Mouse (Mus musculus) MEL (cell line): ENCODE measurements around the gene Nepro.

Experiments
- CTCF ChIP-seq, 3 experiments: IDR thresholded peaks in 2 of 3; conservative IDR thresholded peaks in 1 of 3; 2 replicates each; pipeline ENCODE4 v1.5.1; 2011 to 2012; ENCODE audit warnings: low read length in 3 of 3, low read depth in 2 of 3, mild to moderate bottlenecking in 2 of 3, improper control_type of control experiment in 1 of 3, inconsistent platforms in 1 of 3, mixed read lengths in 1 of 3, moderate library complexity in 1 of 3; ENCODE audit not compliant: control insufficient read depth in 1 of 3, insufficient read depth in 1 of 3, poor library complexity in 1 of 3, severe bottlenecking in 1 of 3
- GATA1 ChIP-seq: IDR thresholded peaks from 2 replicates; pipeline ENCODE4 v1.6.1; 2011; ENCODE audit warnings: low read depth, low read length, improper control_type of control experiment
- HCFC1 ChIP-seq: IDR thresholded peaks from 2 replicates; pipeline ENCODE4 v1.6.1; 2012; ENCODE audit warnings: low read depth, mild to moderate bottlenecking, inconsistent platforms, low read length, improper control_type of control experiment, moderate library complexity
- KAT2A ChIP-seq: conservative IDR thresholded peaks from 2 replicates; pipeline ENCODE4 v1.6.1; 2012; ENCODE audit warnings: low read depth, low read length, improper control_type of control experiment, inconsistent platforms
- MAFK ChIP-seq: IDR thresholded peaks from 2 replicates; pipeline ENCODE4 v1.6.1; 2011; ENCODE audit warnings: low read depth, mild to moderate bottlenecking, low read length, improper control_type of control experiment, borderline replicate concordance
- MAX ChIP-seq: IDR thresholded peaks from 2 replicates; pipeline ENCODE4 v1.6.1; 2011; ENCODE audit warnings: low read length, improper control_type of control experiment
- MXI1 ChIP-seq: IDR thresholded peaks from 2 replicates; pipeline ENCODE4 v1.6.1; 2011; ENCODE audit warnings: mild to moderate bottlenecking, low read depth, low read length, improper control_type of control experiment
- MYB ChIP-seq: IDR thresholded peaks from 2 replicates; pipeline ENCODE4 v1.6.1; 2011; ENCODE audit warnings: mild to moderate bottlenecking, low read depth, low read length, improper control_type of control experiment
- NELFE ChIP-seq: IDR thresholded peaks from 2 replicates; pipeline ENCODE4 v1.6.1; 2011; ENCODE audit warnings: low read depth, low read length, improper control_type of control experiment
- NRF1 ChIP-seq: IDR thresholded peaks from 2 replicates; pipeline ENCODE4 v1.6.1; 2014; ENCODE audit warnings: low read depth, mild to moderate bottlenecking, inconsistent platforms, low read length, improper control_type of control experiment, moderate library complexity; ENCODE audit not compliant: poor library complexity, insufficient read depth, severe bottlenecking
- POLR2A ChIP-seq, 2 experiments: IDR thresholded peaks; 2 replicates each; pipeline ENCODE4 v1.6.1; 2011 to 2012; ENCODE audit warnings: low read length in 2 of 2, mild to moderate bottlenecking in 2 of 2, control low read depth in 1 of 2, improper control_type of control experiment in 1 of 2, low read depth in 1 of 2, moderate library complexity in 1 of 2; ENCODE audit not compliant: control insufficient read depth in 1 of 2, insufficient read depth in 1 of 2, poor library complexity in 1 of 2
- SIN3A ChIP-seq: IDR thresholded peaks from 2 replicates; pipeline ENCODE4 v1.6.1; 2012; ENCODE audit warnings: low read length, improper control_type of control experiment, inconsistent platforms
- TCF12 ChIP-seq: IDR thresholded peaks from 2 replicates; pipeline ENCODE4 v1.6.1; 2014; ENCODE audit warnings: low read depth, mild to moderate bottlenecking, inconsistent platforms, low read length, improper control_type of control experiment, moderate library complexity
- USF1 ChIP-seq: IDR thresholded peaks from 2 replicates; pipeline ENCODE4 v1.6.1; 2014; ENCODE audit warnings: low read depth, mild to moderate bottlenecking, inconsistent platforms, low read length, improper control_type of control experiment, moderate library complexity

DNA sequence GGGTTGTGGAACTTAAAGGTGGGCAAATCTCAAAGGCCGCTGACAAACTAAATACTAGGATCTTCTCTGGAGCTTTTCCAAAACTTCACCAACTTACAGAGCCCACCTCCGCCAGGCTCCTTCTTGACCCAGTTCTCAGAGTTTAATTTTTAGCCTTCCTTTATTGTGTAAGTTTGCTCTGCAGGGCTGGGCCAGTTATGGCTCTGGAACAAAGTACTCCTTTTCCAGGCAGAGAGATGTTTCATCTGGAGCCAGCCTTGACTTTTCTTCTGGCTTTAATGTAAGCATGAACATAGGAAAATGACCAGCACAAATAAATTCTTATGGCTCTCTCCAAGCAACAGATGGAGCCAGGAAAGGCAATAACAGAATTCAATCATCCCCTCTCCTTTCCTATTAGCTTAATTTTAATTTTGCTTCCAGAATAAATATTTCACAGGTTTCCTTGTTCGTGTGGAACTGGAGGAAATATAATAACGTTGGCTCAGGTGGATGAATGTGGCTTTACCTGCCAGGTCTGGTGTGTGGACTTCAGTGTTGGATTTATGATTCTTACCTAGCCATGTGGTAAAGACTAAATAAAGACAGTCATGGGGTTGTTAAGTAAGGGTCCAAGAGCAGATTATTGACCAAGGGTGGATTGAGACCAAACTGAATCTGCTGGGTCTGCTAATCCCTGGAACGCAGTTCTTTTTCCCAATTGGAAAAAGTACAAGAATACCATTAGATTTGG, 26.5 kb upstream of the Nepro start:
- no peak for TF ChIP-seq USF1
- TF ChIP-seq POLR2A (IDR thresholded peaks at IDR 0.05; ENCODE audit: control insufficient read depth in 1 of 2, insufficient read depth in 1 of 2, low read depth in 1 of 2, low read length in 2 of 2, poor library complexity in 1 of 2) = no peak
- no peak for TF ChIP-seq MAX
- TF ChIP-seq MYB = no peak
- no peak for TF ChIP-seq CTCF (IDR thresholded peaks at IDR 0.05 in 2 of 3, conservative IDR thresholded peaks at IDR 0.05 in 1 of 3; ENCODE audit: control insufficient read depth in 1 of 3, insufficient read depth in 1 of 3, low read depth in 2 of 3, low read length in 3 of 3, poor library complexity in 1 of 3, severe bottlenecking in 1 of 3)
- no peak for TF ChIP-seq NRF1
- TF ChIP-seq TCF12 = no peak
- no peak for TF ChIP-seq MXI1
- no peak for TF ChIP-seq NELFE
- TF ChIP-seq SIN3A = no peak
- no peak for TF ChIP-seq MAFK
- TF ChIP-seq HCFC1 = no peak
- TF ChIP-seq KAT2A = no peak
- no peak for TF ChIP-seq GATA1
